Mouse (Mus musculus) stomach, embryonic 15.5 days (tissue): ENCODE data around the gene Ampd2. TPM values are rescaled to one million over a fixed set of nuclear protein-coding genes. Genes with fewer than 3 reads are reported as not detected.

Experiments
- ATAC-seq: fragments of 200-750 bp; cut with Nextera tagmentation; 2 replicates; pipeline ENCODE4 v1.8.0; 2017; ENCODE audit warnings: low read depth, moderate number of reproducible peaks, moderate TSS enrichment; ENCODE audit not compliant: insufficient read depth, low FRiP score
- H3K27ac ChIP-seq: fragments of 300-500 bp; sonication (generic); 2 replicates; pipeline ENCODE4 v1.5.1; 2015; ENCODE audit warnings: mild to moderate bottlenecking, inconsistent platforms
- H3K27me3 ChIP-seq: fragments of 300-500 bp; sonication (generic); replicated peaks from 2 replicates; pipeline ENCODE4 v1.6.1; 2015; ENCODE audit warnings: inconsistent platforms
- H3K36me3 ChIP-seq: fragments of 300-500 bp; sonication (generic); 2 replicates; pipeline ENCODE4 v1.6.1; 2015; ENCODE audit warnings: inconsistent platforms
- H3K4me1 ChIP-seq: fragments of 300-500 bp; sonication (generic); 2 replicates; pipeline ENCODE4 v1.6.1; 2015; ENCODE audit warnings: inconsistent platforms
- H3K4me2 ChIP-seq: fragments of 300-500 bp; sonication (generic); 2 replicates; pipeline ENCODE4 v1.6.1; 2015; ENCODE audit warnings: mild to moderate bottlenecking, inconsistent platforms
- H3K4me3 ChIP-seq: fragments of 300-500 bp; sonication (generic); replicated peaks from 2 replicates; pipeline ENCODE4 v1.5.1; 2015; ENCODE audit warnings: inconsistent platforms
- H3K9ac ChIP-seq: fragments of 300-500 bp; sonication (generic); 2 replicates; pipeline ENCODE4 v1.6.1; 2015; ENCODE audit warnings: inconsistent platforms
- H3K9me3 ChIP-seq: fragments of 300-500 bp; sonication (generic); 2 replicates; pipeline ENCODE4 v1.6.1; 2016; ENCODE audit warnings: inconsistent platforms
- WGBS: fragments of 180-500 bp; shearing (Covaris S2); methylation state at CpG from one replicate; pipeline ENCODE4 v1.1.7; 2015; 5-methylcytosine and 5-hydroxymethylcytosine counted together
- polyA plus RNA-seq: library from polyadenylated mRNA; unstranded; fragments of >200 nt; fragmentation: Nextera tagmentation; extraction: Ambion mirVana; gene quantifications from 2 replicates; pipeline ENCODE4 v1.2.1, GENCODE M21; 2015

Ampd2 gene
- polyA plus RNA-seq, 1 experiment from 2014 or later: 49.0 TPM

- Histone ChIP-seq H3K9me3 (no peaks in the 10 kb centered on the region), H3K9ac (no peak overlapping the region), H3K27ac (no peak overlapping the region), H3K4me1 (no peaks in the 10 kb centered on the region), H3K4me2 (no peak overlapping the region), H3K4me3 (no peak overlapping the region), H3K27me3 (no peaks in the 10 kb centered on the region), H3K36me3 (peaks cover 24% of the 10 kb centered on the region)
- ATAC-seq: no peak
- 90% methylated on average over 6 of the region's 6 CpGs for WGBS
Observed at GRCm38 (mm10) chr3:108117465-108117864, 31.0 kb upstream of the Ampd2 start.

GRCm38 (mm10) chr3:108113591-108114289 lies 27.3 kb upstream of the Ampd2 start:
- H3K27ac ChIP-seq: no peak overlapping the region
- 85% methylated on average over 7 of the region's 7 CpGs for WGBS
- H3K9me3 ChIP-seq: no peaks in the 10 kb centered on the region
- no peak for ATAC-seq
- H3K4me1 ChIP-seq: no peaks in the 10 kb centered on the region
- H3K4me3 ChIP-seq: no peak overlapping the region
- peaks cover 30% of the 10 kb centered on the region for H3K36me3 ChIP-seq
- no peak overlapping the region for H3K4me2 ChIP-seq
- H3K27me3 ChIP-seq: no peaks in the 10 kb centered on the region
- H3K9ac ChIP-seq: no peak overlapping the region

DNA sequence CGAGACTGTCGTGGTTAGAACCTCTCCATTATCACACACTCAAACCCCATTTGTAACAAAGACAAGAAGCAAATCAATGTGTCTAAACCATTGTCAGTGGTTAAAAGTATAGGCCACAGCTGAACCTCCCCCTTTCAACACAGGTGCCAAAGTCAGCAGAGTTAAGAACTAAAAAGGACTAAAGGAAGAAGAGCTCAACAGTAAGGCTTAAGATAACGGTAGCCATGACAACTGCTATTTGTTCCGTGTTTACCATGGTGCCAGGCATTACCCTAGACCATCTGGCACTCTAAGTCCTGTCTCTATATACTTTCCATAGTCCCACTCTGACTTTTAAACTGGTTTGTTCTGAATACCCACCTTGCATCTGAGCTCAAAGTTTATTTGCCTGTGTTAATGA lies 26.2 kb upstream of the Ampd2 start:
- no peaks in the 10 kb centered on the region for H3K9me3 ChIP-seq
- no peaks in the 10 kb centered on the region for H3K27me3 ChIP-seq
- H3K4me1 ChIP-seq: no peaks in the 10 kb centered on the region
- 75% methylated on average over 4 of the region's 4 CpGs for WGBS
- no peak overlapping the region for H3K4me3 ChIP-seq
- no peak overlapping the region for H3K27ac ChIP-seq
- no peak overlapping the region for H3K4me2 ChIP-seq
- H3K36me3 ChIP-seq: peaks cover 35% of the 10 kb centered on the region; the same call in 1 of the 2 replicates
- H3K9ac ChIP-seq: no peak overlapping the region
- no peak for ATAC-seq

- Histone ChIP-seq H3K27me3 (no peaks in the 10 kb centered on the region), H3K9ac (no peak overlapping the region), H3K27ac (no peak overlapping the region), H3K36me3 (peaks cover 35% of the 10 kb centered on the region; the same call in 1 of the 2 replicates), H3K4me3 (no peak overlapping the region), H3K4me1 (no peaks in the 10 kb centered on the region), H3K9me3 (no peaks in the 10 kb centered on the region), H3K4me2 (no peak overlapping the region)
- 81% methylated on average over 7 of the region's 7 CpGs for WGBS
- ATAC-seq: no peak
Observed at GRCm38 (mm10) chr3:108112246-108112645, 25.8 kb upstream of the Ampd2 start.

DNA sequence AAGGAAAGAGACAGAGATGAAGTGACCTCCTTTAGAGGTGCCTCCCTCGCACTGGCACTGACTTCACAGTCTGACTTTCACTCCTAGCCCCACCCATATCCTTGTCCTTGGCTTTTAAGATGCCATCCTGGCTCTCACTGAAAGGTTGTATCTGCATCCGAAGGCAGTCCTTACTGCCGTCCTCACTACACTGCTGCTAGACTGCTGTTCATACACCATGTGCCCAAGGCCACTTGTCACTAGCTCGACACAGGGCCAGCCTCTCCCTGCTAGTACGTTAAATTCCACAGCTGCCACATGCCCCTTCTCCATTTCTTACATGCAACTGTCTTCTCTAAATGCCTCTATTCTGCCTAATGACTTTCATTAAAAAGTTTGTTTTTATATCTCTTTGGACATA lies 24.9 kb upstream of the Ampd2 start:
- no peak overlapping the region for H3K27ac ChIP-seq
- peaks cover 35% of the 10 kb centered on the region; the same call in 1 of the 2 replicates for H3K36me3 ChIP-seq
- no peak overlapping the region for H3K4me2 ChIP-seq
- H3K27me3 ChIP-seq: no peaks in the 10 kb centered on the region
- no peaks in the 10 kb centered on the region for H3K9me3 ChIP-seq
- no peaks in the 10 kb centered on the region for H3K4me1 ChIP-seq
- H3K4me3 ChIP-seq: no peak overlapping the region
- 79% methylated on average over 5 of the region's 5 CpGs for WGBS
- ATAC-seq: no peak
- H3K9ac ChIP-seq: no peak overlapping the region

- no peak overlapping the region for H3K4me3 ChIP-seq
- no peaks in the 10 kb centered on the region for H3K9me3 ChIP-seq
- H3K4me2 ChIP-seq: no peak overlapping the region
- H3K27ac ChIP-seq: no peak overlapping the region
- H3K27me3 ChIP-seq: no peaks in the 10 kb centered on the region
- no peaks in the 10 kb centered on the region for H3K4me1 ChIP-seq
- WGBS: 83% methylated on average over 3 of the region's 3 CpGs
- H3K36me3 ChIP-seq: peaks cover 19% of the 10 kb centered on the region; the same call in 1 of the 2 replicates
- ATAC-seq: no peak
- no peak overlapping the region for H3K9ac ChIP-seq
Observed at GRCm38 (mm10) chr3:108105281-108105680, 18.8 kb upstream of the Ampd2 start.

- H3K9ac ChIP-seq: no peak overlapping the region
- no peaks in the 10 kb centered on the region for H3K4me1 ChIP-seq
- H3K27ac ChIP-seq: no peak overlapping the region
- H3K36me3 ChIP-seq: peaks cover 3% of the 10 kb centered on the region; the same call in 1 of the 2 replicates
- H3K9me3 ChIP-seq: no peaks in the 10 kb centered on the region
- no peak for ATAC-seq
- H3K4me2 ChIP-seq: no peak overlapping the region
- H3K27me3 ChIP-seq: no peaks in the 10 kb centered on the region
- H3K4me3 ChIP-seq: no peak overlapping the region
- 85% methylated on average over 6 of the region's 6 CpGs for WGBS
Observed at GRCm38 (mm10) chr3:108102075-108102474, 15.6 kb upstream of the Ampd2 start.

DNA sequence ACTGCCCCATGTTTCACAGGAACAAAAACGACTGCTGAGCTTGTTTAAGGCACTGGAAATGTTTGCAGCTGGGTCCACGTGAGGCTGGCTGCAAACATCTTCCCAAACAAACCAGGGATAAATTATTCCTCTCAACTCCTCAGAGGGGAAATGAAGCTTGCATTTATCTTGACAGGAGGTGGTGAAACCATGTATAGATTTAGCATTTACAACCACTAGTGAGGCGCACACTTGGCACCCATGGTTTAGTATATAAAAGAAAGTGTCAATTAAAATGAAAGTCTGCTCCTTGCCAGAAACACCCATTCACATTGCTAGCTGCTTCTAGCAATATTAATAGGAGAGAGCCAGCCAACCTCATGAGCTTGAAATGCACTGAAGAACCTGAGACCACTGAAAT lies 15.1 kb upstream of the Ampd2 start:
- no peak overlapping the region for H3K9ac ChIP-seq
- H3K4me1 ChIP-seq: no peaks in the 10 kb centered on the region
- peaks cover 3% of the 10 kb centered on the region; the same call in 1 of the 2 replicates for H3K36me3 ChIP-seq
- no peak overlapping the region for H3K4me2 ChIP-seq
- H3K27ac ChIP-seq: no peak overlapping the region
- WGBS: 44% methylated on average over 3 of the region's 3 CpGs
- ATAC-seq: no peak
- H3K4me3 ChIP-seq: no peak overlapping the region
- H3K27me3 ChIP-seq: no peaks in the 10 kb centered on the region
- no peaks in the 10 kb centered on the region for H3K9me3 ChIP-seq

DNA sequence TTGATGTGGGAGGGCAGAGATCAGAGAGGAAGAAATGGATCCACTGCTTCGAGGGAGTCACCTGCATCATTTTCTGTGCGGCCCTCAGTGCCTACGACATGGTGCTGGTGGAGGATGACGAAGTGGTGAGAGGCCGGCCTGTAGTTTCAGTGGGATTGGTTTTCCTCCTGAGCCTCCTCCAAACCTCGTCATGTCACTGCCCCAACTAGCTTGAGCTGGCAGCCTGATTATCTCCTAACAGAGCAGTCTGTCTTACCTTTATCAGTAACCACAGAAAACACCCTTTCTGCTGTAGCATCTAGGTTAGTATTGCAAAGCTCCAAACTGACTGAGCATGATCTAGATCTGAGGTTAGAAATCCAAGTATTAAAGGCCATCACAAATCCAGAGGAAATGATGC lies 11.9 kb upstream of the Ampd2 start:
- Histone ChIP-seq H3K27ac (no peak overlapping the region), H3K4me1 (no peaks in the 10 kb centered on the region), H3K27me3 (no peaks in the 10 kb centered on the region), H3K9me3 (no peaks in the 10 kb centered on the region), H3K4me3 (no peak overlapping the region), H3K4me2 (no peak overlapping the region), H3K36me3 (no peaks in the 10 kb centered on the region), H3K9ac (no peak overlapping the region)
- 66% methylated on average over 6 of the region's 6 CpGs for WGBS
- peak; percentile 77; the same call in 1 of the 2 replicates for ATAC-seq

GRCm38 (mm10) chr3:108097656-108098055 lies 11.2 kb upstream of the Ampd2 start:
- H3K27me3 ChIP-seq: no peaks in the 10 kb centered on the region
- H3K9me3 ChIP-seq: no peaks in the 10 kb centered on the region
- H3K27ac ChIP-seq: no peak overlapping the region
- no peak overlapping the region for H3K4me3 ChIP-seq
- H3K4me2 ChIP-seq: no peak overlapping the region
- 85% methylated on average over 8 of the region's 8 CpGs for WGBS
- ATAC-seq: no peak
- no peaks in the 10 kb centered on the region for H3K36me3 ChIP-seq
- H3K4me1 ChIP-seq: no peaks in the 10 kb centered on the region
- no peak overlapping the region for H3K9ac ChIP-seq

- H3K9me3 ChIP-seq: no peaks in the 10 kb centered on the region
- no peaks in the 10 kb centered on the region for H3K4me1 ChIP-seq
- H3K27ac ChIP-seq: no peak overlapping the region
- no peak overlapping the region for H3K4me2 ChIP-seq
- WGBS: 67% methylated on average over 10 of the region's 10 CpGs
- peak; percentile 90 for ATAC-seq
- H3K4me3 ChIP-seq: no peak overlapping the region
- H3K36me3 ChIP-seq: no peaks in the 10 kb centered on the region
- no peak overlapping the region for H3K9ac ChIP-seq
- no peaks in the 10 kb centered on the region for H3K27me3 ChIP-seq
Observed at GRCm38 (mm10) chr3:108096726-108097125, 10.3 kb upstream of the Ampd2 start.

DNA sequence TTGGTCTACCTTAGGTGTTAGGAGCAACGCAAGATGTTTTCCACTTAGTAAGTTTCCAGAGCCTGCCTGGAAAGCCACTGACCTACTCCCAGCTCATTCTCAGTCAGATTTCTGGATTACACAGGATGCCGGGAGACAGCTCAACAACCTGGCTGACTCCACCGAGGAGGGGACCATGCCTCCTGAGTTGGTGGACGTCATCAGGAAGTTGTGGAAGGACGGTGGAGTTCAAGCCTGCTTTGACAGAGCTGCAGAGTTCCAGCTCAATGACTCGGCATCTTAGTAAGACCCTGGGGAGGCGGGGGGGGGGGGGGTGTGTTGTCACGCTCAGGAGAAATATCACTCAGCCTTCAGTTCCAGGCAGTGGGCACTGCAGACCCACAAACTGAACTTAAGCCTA lies 9.8 kb upstream of the Ampd2 start:
- Histone ChIP-seq H3K27ac (no peak overlapping the region), H3K9ac (no peak overlapping the region), H3K4me3 (no peak overlapping the region), H3K27me3 (no peaks in the 10 kb centered on the region), H3K4me2 (no peak overlapping the region), H3K36me3 (no peaks in the 10 kb centered on the region), H3K9me3 (no peaks in the 10 kb centered on the region), H3K4me1 (no peaks in the 10 kb centered on the region)
- ATAC-seq: no peak; the same call in 1 of the 2 replicates
- WGBS: 62% methylated on average over 8 of the region's 8 CpGs
